Mouse (Mus musculus) ES-E14 (cell line): ENCODE measurements around the gene Zfp607a.

Source experiments
- CHD2 ChIP-seq: IDR thresholded peaks from 2 replicates; pipeline ENCODE4 v1.6.1; 2014; ENCODE audit warnings: mild to moderate bottlenecking, low read depth, low read length, inconsistent platforms
- HCFC1 ChIP-seq: IDR thresholded peaks from 2 replicates; pipeline ENCODE4 v1.6.1; 2012; ENCODE audit warnings: low read length, inconsistent platforms, borderline replicate concordance; ENCODE audit not compliant: insufficient read depth
- ZNF384 ChIP-seq: IDR thresholded peaks from 2 replicates; pipeline ENCODE4 v1.6.1; 2012; ENCODE audit warnings: low read depth, low read length, inconsistent platforms

DNA sequence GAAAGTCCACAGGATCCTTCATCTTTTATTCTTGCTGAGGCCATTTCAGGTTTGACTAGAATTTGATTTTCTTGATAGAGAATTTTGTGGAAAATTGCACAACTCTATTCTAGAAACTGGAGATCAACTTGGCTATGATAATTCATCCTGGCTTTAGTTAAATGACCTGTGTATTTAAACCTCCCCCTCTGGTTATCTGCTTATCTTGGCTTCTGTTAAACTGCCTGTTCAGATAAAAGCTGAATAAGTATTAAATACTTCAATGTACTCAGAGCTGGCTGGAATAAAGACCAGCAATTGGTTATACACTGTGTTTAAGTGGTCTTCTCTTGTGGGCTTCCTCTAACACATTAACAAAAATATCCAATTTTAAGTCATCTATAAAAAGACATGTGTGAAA is 34.7 kb upstream of the Zfp607a start:
- TF ChIP-seq CHD2 (no peak), HCFC1 (no peak), ZNF384 (no peak)
